Mouse (Mus musculus): ENCODE data around the gene Gm11983.
"Not testable (repeated sequence)": the region's sequence is repeated elsewhere in the genome, so short reads cannot be mapped to it uniquely, and the experiment has no call there.

Gene Gm11983

GRCm38 (mm10) chr11:6837554-6837953 lies at the start of gene Gm11983:
Gene Gm11983 (minus strand): TSS chr11:6837654.
- no peak for DNase-seq (ENCODE audit: low spot score)

GRCm38 (mm10) chr11:6883045-6883444 lies 45.6 kb upstream of the Gm11983 start:
- DNase-seq (ENCODE audit: low spot score) = not testable (repeated sequence)

DNA sequence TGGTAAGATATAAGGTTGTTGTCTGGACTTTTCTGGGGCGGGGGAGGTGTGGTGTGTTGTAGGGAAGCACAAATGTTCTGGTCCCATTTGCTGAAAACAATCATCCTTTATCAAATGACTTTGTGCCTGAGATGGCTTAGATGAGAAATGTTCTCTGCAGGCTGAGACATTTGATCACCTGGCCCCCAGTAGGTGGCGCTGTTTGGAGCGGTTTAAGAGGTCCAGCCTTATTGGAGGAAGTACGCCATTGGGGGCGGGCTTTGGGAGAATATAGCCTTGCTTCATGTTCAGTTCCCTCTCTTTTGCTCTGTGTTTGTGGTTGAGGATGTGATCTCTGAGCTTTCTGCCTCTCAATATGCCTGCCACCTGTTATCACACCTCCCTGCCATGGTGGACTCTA lies 44.2 kb upstream of the Gm11983 start:
- DNase-seq (ENCODE audit: low spot score) = no peak

GRCm38 (mm10) chr11:6877740-6878139 lies 40.3 kb upstream of the Gm11983 start:
- no peak for DNase-seq (ENCODE audit: low spot score)

GRCm38 (mm10) chr11:6870947-6871346 lies 33.5 kb upstream of the Gm11983 start:
- no peak for DNase-seq (ENCODE audit: low spot score)

DNA sequence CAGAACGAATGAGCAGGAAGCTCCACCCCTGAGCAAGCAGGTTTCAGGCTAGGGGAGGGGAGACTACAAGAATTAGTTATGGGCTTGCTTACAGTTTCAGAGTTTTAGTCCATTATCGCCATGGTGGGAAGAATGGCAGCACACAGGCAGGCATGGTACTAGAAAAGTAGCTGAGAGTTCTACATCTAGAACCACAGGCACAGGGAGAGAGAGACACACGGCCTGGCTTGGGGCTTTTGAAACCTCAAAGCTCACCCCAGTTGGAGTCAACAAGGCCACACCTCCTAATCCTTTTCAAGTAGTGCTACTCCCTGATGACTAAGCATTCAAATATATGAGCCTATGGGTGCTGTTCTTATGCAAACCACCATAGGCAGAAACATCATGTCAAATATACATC lies 28.1 kb upstream of the Gm11983 start:
- DNase-seq (ENCODE audit: low spot score) = no peak

DNA sequence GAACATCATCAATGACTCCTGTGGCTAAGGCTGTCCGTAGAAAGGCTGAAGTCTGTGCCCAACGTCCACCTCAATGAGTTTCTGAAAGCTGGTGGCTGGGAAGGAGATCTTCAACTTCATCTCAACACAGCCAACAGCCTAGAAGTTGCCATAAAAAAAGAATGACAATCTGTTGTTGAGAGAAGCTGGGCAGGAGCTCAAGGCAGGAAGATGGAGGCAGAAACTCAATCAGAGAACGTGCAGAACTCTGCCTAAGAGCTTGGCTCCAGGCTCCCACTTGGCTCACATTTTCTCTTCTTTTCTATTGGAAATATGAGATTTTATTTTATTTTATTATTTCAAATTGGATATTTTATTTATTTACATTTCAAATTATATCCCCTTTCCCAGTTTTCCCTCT lies 24.7 kb upstream of the Gm11983 start:
- DNase-seq (ENCODE audit: low spot score) = no peak

DNA sequence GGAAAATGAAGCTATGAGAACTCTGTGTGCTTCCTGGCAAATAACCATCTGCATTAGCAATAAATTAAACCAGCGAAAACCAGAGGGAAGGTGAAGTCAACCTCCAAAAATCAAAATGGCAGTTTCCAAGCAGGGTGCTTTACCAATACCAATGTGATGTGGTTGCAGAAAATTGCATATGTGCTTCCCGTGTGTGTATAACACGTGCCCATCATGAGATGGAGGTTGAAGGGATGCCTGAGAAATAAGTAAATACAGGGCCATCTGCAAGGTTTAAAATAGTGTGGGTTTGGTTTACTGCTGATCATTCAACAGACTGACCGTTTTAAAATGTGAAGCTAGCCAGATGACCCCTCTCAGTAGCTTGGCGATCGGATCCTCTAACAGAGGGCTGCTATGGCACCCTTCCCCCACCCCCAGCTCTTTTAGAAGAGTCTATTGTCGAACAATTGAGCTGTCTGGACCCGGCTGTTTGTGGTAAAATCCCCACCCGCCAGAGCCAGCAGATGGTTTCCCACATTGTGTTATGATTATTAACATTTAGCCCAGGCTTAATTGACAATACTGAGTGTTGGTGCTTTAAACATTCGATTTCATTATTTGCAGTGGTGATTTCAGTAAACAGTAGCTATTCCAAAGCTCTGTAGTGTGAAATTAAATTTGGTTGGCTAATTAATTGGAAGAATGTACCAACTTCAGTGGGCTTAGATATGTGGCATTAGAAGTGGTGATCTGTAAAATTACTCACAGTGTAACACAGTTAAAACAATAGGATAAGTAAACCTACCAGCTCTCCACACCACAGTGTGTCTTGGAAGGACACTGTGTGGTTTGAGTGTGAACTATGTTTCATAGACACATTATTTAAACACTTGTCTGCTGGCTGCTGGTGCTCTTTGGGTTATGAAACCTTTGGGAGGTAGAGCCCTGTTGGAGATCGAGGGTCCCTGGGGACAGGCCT lies 22.7 kb upstream of the Gm11983 start:
- no peak for DNase-seq (ENCODE audit: low spot score)

GRCm38 (mm10) chr11:6859096-6859495 lies 21.6 kb upstream of the Gm11983 start:
- no peak for DNase-seq (ENCODE audit: low spot score)

GRCm38 (mm10) chr11:6855942-6856341 lies 18.5 kb upstream of the Gm11983 start:
- no peak for DNase-seq (ENCODE audit: low spot score)

GRCm38 (mm10) chr11:6853366-6853765 lies 15.9 kb upstream of the Gm11983 start:
- DNase-seq (ENCODE audit: low spot score) = not testable (repeated sequence)

GRCm38 (mm10) chr11:6843831-6844230 lies 6.4 kb upstream of the Gm11983 start:
- no peak for DNase-seq (ENCODE audit: low spot score)

DNA sequence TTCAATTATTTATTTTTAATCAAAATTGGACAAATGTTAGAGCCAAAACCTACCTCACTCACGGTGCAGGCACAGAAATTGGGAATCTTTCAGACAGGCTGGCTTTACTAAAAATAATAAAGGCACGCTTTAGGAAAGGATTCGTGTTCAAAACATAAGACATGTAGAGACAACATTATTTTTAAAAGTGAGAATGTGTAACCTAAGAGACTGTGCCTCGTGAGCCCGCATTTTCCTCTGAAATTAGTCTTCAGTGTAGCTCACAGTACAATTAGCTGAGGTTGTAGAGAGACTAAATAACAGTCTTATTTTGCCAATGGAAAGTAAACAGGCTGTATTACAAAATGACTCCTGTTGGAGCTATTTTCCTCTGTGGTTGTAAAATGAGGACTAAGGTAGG lies 4.7 kb upstream of the Gm11983 start:
- DNase-seq (ENCODE audit: low spot score) = no peak

- DNase-seq (ENCODE audit: low spot score) = no peak
Observed at GRCm38 (mm10) chr11:6840775-6841174, 3.3 kb upstream of the Gm11983 start.

DNA sequence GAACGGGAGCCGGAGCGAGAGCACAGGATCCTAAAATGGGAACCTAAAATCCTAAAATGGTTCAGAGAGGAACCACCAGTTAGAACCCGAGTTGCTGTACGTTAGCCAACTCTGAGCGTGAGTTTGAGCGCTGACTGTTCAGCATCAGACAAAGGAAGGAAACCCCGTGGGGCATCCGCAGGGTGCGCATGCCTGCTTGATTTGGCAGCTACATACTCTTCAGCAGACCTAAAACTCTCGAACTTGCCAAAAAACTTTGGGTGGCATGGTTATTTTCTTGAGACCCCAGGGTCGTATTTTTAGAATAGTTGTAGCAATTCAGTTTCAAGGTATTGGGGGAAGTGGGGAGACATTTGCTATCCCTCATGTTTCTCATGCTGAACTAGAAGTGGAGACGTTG lies 2.8 kb downstream of the Gm11983 start:
- no peak for DNase-seq (ENCODE audit: low spot score)

GRCm38 (mm10) chr11:6833731-6834130 lies 3.7 kb downstream of the Gm11983 start:
- DNase-seq (ENCODE audit: low spot score) = no peak

DNA sequence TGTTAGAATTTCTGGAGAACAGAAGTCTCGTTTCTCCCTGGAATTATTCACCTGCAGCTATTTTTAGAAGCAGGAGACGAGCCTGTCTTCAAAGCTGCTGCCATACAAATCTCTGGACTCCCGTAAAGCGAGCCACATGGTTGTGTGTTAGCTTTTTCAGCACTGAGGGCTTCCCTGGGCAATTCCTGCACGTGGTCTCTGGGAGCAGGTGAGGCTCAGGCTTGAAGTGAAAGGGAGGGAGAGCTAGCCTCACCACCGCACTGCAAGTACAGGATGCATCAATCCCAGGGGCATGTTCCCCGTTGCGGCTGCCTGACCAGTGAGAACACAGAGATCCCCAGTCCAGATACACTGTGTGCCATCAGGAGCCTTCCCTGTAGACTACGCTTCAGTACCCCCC lies 5.5 kb downstream of the Gm11983 start:
- DNase-seq (ENCODE audit: low spot score) = no peak

GRCm38 (mm10) chr11:6828196-6828595 lies 9.3 kb downstream of the Gm11983 start:
- DNase-seq (ENCODE audit: low spot score) = no peak

GRCm38 (mm10) chr11:6826157-6826556 lies 11.3 kb downstream of the Gm11983 start:
- no peak for DNase-seq (ENCODE audit: low spot score)

GRCm38 (mm10) chr11:6823176-6823575 lies 14.3 kb downstream of the Gm11983 start:
- DNase-seq (ENCODE audit: low spot score) = no peak

DNA sequence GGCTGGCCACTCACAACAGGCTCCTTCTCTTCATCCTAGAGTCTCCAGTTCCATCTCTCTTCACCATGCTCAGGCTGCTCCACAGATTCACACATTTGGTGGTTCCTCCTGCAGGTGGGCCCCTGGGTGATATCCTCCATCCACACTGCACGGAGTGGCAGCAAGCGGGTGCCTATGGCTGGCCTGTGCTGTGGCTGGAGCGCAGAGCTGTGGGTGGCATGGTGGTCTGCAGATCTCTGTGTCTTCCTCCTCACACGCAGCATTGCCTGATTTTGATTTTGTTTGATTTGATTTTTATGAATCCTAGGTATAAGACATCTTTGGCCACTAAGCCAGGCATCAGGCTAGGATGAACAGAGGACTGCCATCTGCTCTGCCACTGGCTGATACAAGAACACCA lies 23.0 kb downstream of the Gm11983 start:
- DNase-seq (ENCODE audit: low spot score) = no peak

DNA sequence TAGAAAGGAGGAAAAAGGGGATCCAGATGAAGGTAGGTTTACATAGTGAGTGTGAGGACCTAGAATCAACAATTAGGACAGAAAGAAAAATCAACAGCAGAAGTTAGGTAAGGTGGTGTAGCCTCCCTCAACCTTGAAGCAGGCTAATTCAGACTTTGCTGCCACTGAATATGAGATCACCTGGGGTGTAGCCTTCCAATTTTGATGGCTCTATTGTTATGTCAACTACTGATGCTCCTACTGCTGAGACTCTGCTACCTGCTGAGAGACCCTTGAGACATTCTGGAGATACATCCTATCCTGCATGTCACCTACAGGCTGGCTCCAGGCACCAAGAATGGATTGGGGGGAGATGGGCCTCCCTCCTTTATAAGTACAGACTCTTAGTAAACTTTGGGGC lies 34.6 kb downstream of the Gm11983 start:
- not testable (repeated sequence) for DNase-seq (ENCODE audit: low spot score)

DNA sequence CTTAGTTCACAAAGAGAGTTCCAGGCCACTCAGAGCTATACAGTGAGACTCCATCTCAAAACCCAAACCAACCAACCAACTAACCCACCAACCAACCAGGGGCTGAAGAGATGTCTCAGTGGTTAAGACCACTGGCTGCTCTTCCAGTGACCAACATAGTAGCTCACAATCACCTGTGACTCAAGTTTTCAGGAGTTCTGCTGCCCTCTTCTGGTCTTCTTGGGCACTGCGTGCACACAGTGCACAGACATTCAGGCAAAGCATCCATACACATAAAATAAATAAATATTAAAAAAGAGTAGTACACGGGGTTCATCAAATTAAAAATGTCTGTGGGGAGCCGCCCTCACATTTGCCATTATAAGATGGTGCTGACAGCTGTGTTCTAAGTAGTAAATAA lies 46.8 kb downstream of the Gm11983 start:
- no peak for DNase-seq (ENCODE audit: low spot score)
